Mouse (Mus musculus): ENCODE measurements around the gene Braf.

- TF ChIP-seq CTCF (IDR thresholded peaks at IDR 0.05; ENCODE audit: borderline replicate concordance, insufficient read depth, low read length) = no peak
- TF ChIP-seq POLR2A (IDR thresholded peaks at IDR 0.05; ENCODE audit: low read depth, low read length) = no peak
Measured at GRCm38 (mm10) chr6:39714341-39714740, 10.9 kb downstream of the Braf start.
